Comparison of ENCODE assay signal across 15 mouse cellular contexts in genomic region chr11:68890625-68891024, GRCm38 (mm10). TPM values are rescaled to one million over a fixed set of nuclear protein-coding genes. Genes with fewer than 3 reads are reported as not detected.
"Had no signal": no experiment of that assay in that cellular context is flagged by ENCODE, and none has a peak within 500 bp of the region (broad histone marks: within the 10 kb centered on the region; RNA-seq: fewer than 3 reads in every experiment).

No protein-coding gene starts in this region.

- H3K27ac ChIP-seq: left cerebral cortex, adult 2 months; limb, embryonic 10.5 days; liver, embryonic 15.5 days; neural tube, embryonic 12.5 days had no signal

- H3K27me3 ChIP-seq: liver, embryonic 15.5 days; neural tube, embryonic 12.5 days had no signal

- ATAC-seq: intestine, postnatal 0 days had no signal

- H3K4me1 ChIP-seq: neural tube, embryonic 12.5 days had no signal

- H3K9me3 ChIP-seq: limb, embryonic 10.5 days; liver, embryonic 15.5 days; neural tube, embryonic 12.5 days had no signal

- H3K4me2 ChIP-seq: liver, embryonic 11.5 days; liver, embryonic 15.5 days; neural tube, embryonic 12.5 days had no signal

- DNase-seq: lung, adult 2 months; lung, postnatal 14 days; midbrain, embryonic 14.5 days; right cerebral cortex, postnatal 4 days; spleen, adult 18-20 months; thymus, postnatal 4 days had no signal

- H3K4me3 ChIP-seq: left cerebral cortex, adult 2 months; limb, embryonic 10.5 days; liver, embryonic 15.5 days; neural tube, embryonic 12.5 days had no signal

- H3K9ac ChIP-seq: liver, embryonic 15.5 days; neural tube, embryonic 12.5 days had no signal

- H3K36me3 ChIP-seq: limb, embryonic 10.5 days; liver, embryonic 15.5 days; neural tube, embryonic 12.5 days had no signal

RNA-seq across cellular contexts. Expression of gene Rnf222, which starts 2.3 kb away (rescaled TPM):
- polyA plus RNA-seq: midbrain, embryonic 14.5 days; stomach, embryonic 14.5 days had no signal

RNA-seq across cellular contexts. Expression of gene Odf4, which starts 36.3 kb away (rescaled TPM):
- polyA plus RNA-seq: intestine, postnatal 0 days; kidney, embryonic 14.5 days; limb, embryonic 10.5 days; limb, embryonic 14.5 days; liver, embryonic 11.5 days; liver, embryonic 15.5 days; neural tube, embryonic 12.5 days had no signal
